Mouse (Mus musculus) heart, embryonic 12.5 days (tissue): ENCODE data around the gene Tbc1d7. TPM values are rescaled to one million over a fixed set of nuclear protein-coding genes. Genes with fewer than 3 reads are reported as not detected.
A peak's percentile ranks its signal among the peaks of the same experiment; 100 is the strongest.

ENCODE experiments used
- ATAC-seq: fragments of 200-750 bp; cut with Nextera tagmentation; 2 replicates; pipeline ENCODE4 v1.8.0; 2017; ENCODE audit warnings: moderate TSS enrichment, moderate library complexity; ENCODE audit not compliant: insufficient number of reproducible peaks, low FRiP score
- H3K27ac ChIP-seq: fragments of 300-500 bp; sonication (generic); 2 replicates; pipeline ENCODE4 v1.5.1; 2016; ENCODE audit warnings: mild to moderate bottlenecking, moderate library complexity; ENCODE audit not compliant: poor library complexity, severe bottlenecking
- H3K27me3 ChIP-seq: fragments of 300-500 bp; sonication (generic); replicated peaks from 2 replicates; pipeline ENCODE4 v1.6.1; 2016; ENCODE audit warnings: mild to moderate bottlenecking, moderate library complexity
- H3K36me3 ChIP-seq: fragments of 300-500 bp; sonication (generic); 2 replicates; pipeline ENCODE4 v1.6.1; 2016; ENCODE audit warnings: mild to moderate bottlenecking, moderate library complexity
- H3K4me1 ChIP-seq: fragments of 300-500 bp; sonication (generic); replicated peaks from 2 replicates; pipeline ENCODE4 v1.6.1; 2016; ENCODE audit warnings: mild to moderate bottlenecking
- H3K4me2 ChIP-seq: fragments of 300-500 bp; sonication (generic); 2 replicates; pipeline ENCODE4 v1.6.1; 2016; ENCODE audit warnings: mild to moderate bottlenecking, moderate library complexity
- H3K4me3 ChIP-seq: fragments of 300-500 bp; sonication (generic); 2 replicates; pipeline ENCODE4 v1.5.1; 2016; ENCODE audit warnings: mild to moderate bottlenecking
- H3K9ac ChIP-seq: fragments of 300-500 bp; sonication (generic); 2 replicates; pipeline ENCODE4 v1.6.1; 2016; ENCODE audit warnings: mild to moderate bottlenecking, moderate library complexity
- H3K9me3 ChIP-seq: fragments of 300-500 bp; sonication (generic); replicated peaks from 2 replicates; pipeline ENCODE4 v1.6.1; 2016; ENCODE audit warnings: mild to moderate bottlenecking, moderate library complexity
- WGBS: fragments of 180-500 bp; shearing (Covaris S2); methylation state at CpG from one replicate; pipeline ENCODE4 v1.1.7; 2016; 5-methylcytosine and 5-hydroxymethylcytosine counted together
- polyA plus RNA-seq: library from polyadenylated mRNA; unstranded; fragments of >200 nt; fragmentation: Nextera tagmentation; extraction: Ambion mirVana; gene quantifications from 2 replicates; pipeline ENCODE4 v1.2.1, GENCODE M21; 2016

The Tbc1d7 gene
- 50.9 and 52.3 TPM in 2 replicates for polyA plus RNA-seq

DNA sequence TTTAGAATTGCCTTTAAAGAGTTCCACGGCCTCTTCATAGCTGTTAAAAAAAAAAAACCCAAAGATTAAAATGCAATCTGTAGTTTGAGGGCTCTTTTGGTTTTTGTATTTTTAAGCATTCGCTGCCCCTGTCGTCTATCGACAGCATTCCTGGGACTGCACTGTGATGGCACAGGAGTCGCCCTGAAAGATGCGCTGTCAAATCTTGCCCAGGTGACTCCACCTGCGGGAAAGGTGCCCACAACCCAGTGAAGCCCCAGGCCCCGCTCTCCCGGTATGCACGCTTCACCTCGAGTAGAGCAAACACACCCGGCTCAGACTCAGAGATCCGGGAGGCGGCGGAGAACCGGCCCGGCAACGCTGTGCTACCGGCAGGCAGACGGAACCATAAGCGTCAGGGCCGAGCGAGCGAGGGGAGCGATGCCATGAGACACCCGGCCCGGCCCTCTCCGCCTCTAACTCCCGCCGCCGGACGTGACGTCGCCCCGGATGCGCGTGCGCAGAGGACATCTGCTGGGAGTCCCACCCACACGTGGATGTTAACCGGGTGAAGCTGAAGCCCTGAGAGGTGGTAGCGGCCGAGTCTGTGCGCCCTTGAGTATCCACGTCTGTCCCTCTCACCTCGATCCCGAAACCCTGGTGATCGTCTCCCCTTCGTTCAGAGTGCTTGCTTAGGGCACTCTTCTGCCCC is at the start of gene Tbc1d7:
TSS of gene Tbc1d7 (minus strand) at position 482 of the 691 bp plus-strand sequence.
- H3K9ac ChIP-seq = peak within 1 kb of the TSS; percentile 92
- H3K4me2 ChIP-seq = peak within 1 kb of the TSS; percentile 73
- no peaks in the 10 kb centered on the region for H3K27me3 ChIP-seq
- H3K27ac ChIP-seq = peak within 1 kb of the TSS; percentile 72
- no peaks in the 10 kb centered on the region for H3K9me3 ChIP-seq
- H3K4me3 ChIP-seq = peak within 1 kb of the TSS; percentile 91
- peaks cover 6% of the 10 kb centered on the region for H3K4me1 ChIP-seq
- WGBS = under 1% methylated on average over 48 of the region's 48 CpGs
- H3K36me3 ChIP-seq = peaks cover 17% of the 10 kb centered on the region
- peak; percentile 93 for ATAC-seq

DNA sequence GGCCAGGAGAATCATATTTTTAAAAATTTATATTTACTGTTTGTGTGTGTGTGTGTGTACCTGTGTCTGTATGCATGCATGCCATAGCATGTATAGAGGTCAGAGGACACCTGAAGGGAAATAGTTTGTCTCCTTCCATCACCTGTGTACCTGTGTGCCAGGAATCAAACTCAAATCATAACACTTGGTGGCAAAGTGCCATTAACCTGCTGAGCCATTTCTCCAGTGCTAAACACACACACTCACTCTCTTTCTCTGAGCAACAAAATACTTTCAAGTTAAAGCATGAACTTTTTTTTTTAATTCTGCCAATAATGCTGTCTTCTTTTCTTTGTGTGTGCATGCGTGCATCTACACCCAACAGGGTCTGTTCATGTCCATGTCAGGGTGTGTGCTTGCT is 49.3 kb upstream of the Tbc1d7 start:
- H3K36me3 ChIP-seq = no peaks in the 10 kb centered on the region
- H3K4me1 ChIP-seq = peaks cover 38% of the 10 kb centered on the region
- no peak overlapping the region for H3K9ac ChIP-seq
- H3K4me3 ChIP-seq = no peak overlapping the region
- ATAC-seq = no peak
- no peaks in the 10 kb centered on the region for H3K27me3 ChIP-seq
- H3K9me3 ChIP-seq = peaks cover 6% of the 10 kb centered on the region; the same call in 1 of the 2 replicates
- H3K4me2 ChIP-seq = no peak overlapping the region
- 95% methylated on average over 1 of the region's 1 CpGs for WGBS
- no peak overlapping the region for H3K27ac ChIP-seq

DNA sequence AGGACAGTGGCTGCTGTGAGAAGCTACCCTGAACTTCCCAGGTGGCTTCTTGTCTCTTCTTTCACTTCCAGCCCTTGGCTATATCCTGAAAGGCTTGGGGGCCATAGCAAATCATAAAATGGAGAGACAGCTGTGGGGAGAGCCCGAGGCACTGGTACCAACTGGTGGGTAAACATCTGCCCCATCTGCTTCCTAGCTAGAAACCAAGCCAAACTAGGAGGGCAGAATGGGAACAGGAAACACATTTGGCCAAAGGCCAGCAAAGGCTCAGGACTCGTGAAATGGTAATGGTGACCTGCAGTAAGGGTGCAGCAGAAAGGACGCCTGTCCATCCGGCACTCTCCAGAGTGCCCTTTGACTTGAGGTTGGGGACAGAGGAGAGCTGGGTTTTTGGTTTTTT is 47.5 kb upstream of the Tbc1d7 start:
- Histone ChIP-seq H3K27me3 (no peaks in the 10 kb centered on the region), H3K27ac (no peak overlapping the region)

DNA sequence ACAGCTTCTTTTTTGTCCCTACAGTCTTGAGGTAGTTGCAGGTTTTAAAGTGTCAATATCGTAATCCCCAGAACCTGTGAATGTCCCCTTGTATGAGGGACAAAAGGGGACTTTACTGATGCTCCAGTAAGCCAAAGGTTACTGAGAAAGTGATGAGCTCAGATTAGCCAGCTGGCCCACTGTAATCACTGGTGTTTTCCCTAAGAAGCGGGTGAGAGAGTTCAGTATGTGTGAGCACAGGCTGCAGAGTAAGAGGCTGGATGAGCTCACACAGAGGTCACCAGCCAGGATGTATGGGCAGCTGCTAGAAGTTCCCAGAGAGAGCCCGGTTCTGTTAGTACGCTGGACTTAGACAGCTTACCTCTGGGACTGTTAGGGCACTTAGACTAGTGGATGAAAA is 47.0 kb upstream of the Tbc1d7 start:
- no peak overlapping the region for H3K4me3 ChIP-seq
- H3K9ac ChIP-seq = no peak overlapping the region
- no peak for ATAC-seq
- H3K4me1 ChIP-seq = peaks cover 37% of the 10 kb centered on the region
- no peaks in the 10 kb centered on the region for H3K27me3 ChIP-seq
- no peak overlapping the region for H3K4me2 ChIP-seq
- H3K36me3 ChIP-seq = no peaks in the 10 kb centered on the region
- WGBS = 52% methylated on average over 4 of the region's 4 CpGs
- no peak overlapping the region for H3K27ac ChIP-seq
- H3K9me3 ChIP-seq = no peaks in the 10 kb centered on the region

More for the DNA sequence above, 47.5 kb upstream of the Tbc1d7 start:
- Histone ChIP-seq H3K9ac (no peak overlapping the region), H3K36me3 (no peaks in the 10 kb centered on the region), H3K4me2 (no peak overlapping the region), H3K4me1 (peaks cover 41% of the 10 kb centered on the region), H3K4me3 (no peak overlapping the region), H3K9me3 (no peaks in the 10 kb centered on the region)
- no peak for ATAC-seq
- 62% methylated on average over 4 of the region's 4 CpGs for WGBS

- Histone ChIP-seq H3K27me3 (no peaks in the 10 kb centered on the region), H3K4me2 (no peak overlapping the region), H3K9me3 (no peaks in the 10 kb centered on the region), H3K36me3 (no peaks in the 10 kb centered on the region), H3K4me3 (no peak overlapping the region), H3K4me1 (peaks cover 36% of the 10 kb centered on the region), H3K27ac (no peak overlapping the region), H3K9ac (no peak overlapping the region)
- no peak for ATAC-seq
- 67% methylated on average over 4 of the region's 4 CpGs for WGBS
These were observed 46.4 kb upstream of the Tbc1d7 start for GRCm38 (mm10) chr13:43217686-43218085.

GRCm38 (mm10) chr13:43217059-43217458 is 45.8 kb upstream of the Tbc1d7 start:
- H3K4me2 ChIP-seq = no peak overlapping the region
- H3K9ac ChIP-seq = no peak overlapping the region
- ATAC-seq = no peak
- no peaks in the 10 kb centered on the region for H3K27me3 ChIP-seq
- H3K9me3 ChIP-seq = no peaks in the 10 kb centered on the region
- 65% methylated on average over 8 of the region's 8 CpGs for WGBS
- H3K27ac ChIP-seq = no peak overlapping the region
- H3K36me3 ChIP-seq = no peaks in the 10 kb centered on the region
- peaks cover 42% of the 10 kb centered on the region for H3K4me1 ChIP-seq
- no peak overlapping the region for H3K4me3 ChIP-seq

GRCm38 (mm10) chr13:43215994-43216706 is 44.8 kb upstream of the Tbc1d7 start:
- ATAC-seq = no peak
- no peak overlapping the region for H3K9ac ChIP-seq
- H3K4me1 ChIP-seq = peaks cover 47% of the 10 kb centered on the region
- WGBS = 70% methylated on average over 9 of the region's 9 CpGs
- no peaks in the 10 kb centered on the region for H3K36me3 ChIP-seq
- H3K4me2 ChIP-seq = no peak overlapping the region
- H3K9me3 ChIP-seq = no peaks in the 10 kb centered on the region
- H3K27ac ChIP-seq = no peak overlapping the region
- H3K27me3 ChIP-seq = no peaks in the 10 kb centered on the region
- no peak overlapping the region for H3K4me3 ChIP-seq

GRCm38 (mm10) chr13:43215144-43215993 is 44.1 kb upstream of the Tbc1d7 start:
- H3K4me2 ChIP-seq = peak overlapping the region; percentile 46
- H3K4me1 ChIP-seq = peaks cover 47% of the 10 kb centered on the region
- no peak overlapping the region for H3K27ac ChIP-seq

DNA sequence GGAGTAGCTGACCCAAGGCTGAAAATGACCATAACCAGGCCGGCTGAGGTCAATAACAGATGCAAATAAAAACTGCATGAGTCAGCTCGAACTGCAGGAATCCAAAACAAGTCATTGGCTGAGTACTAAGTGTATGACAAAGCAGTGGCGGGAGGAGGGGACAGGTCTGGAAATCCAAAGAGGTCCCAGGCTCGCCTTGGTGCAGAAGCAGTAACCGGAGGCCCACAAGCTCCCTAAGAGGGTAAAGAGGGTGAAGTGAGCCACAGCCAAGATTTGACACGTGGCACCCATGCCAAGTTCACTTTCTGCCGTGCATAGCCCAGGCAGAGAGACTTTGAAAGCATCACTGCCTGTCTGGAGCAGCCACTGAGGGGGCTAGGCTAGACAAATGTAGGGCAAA is 41.0 kb upstream of the Tbc1d7 start:
- ATAC-seq = no peak
- H3K4me3 ChIP-seq = no peak overlapping the region
- 0 out of 2 replicates have a peak, but pooled peaks cover 3% of the 10 kb centered on the region for H3K9me3 ChIP-seq
- no peaks in the 10 kb centered on the region for H3K36me3 ChIP-seq
- peaks cover 44% of the 10 kb centered on the region for H3K4me1 ChIP-seq
- 53% methylated on average over 7 of the region's 7 CpGs for WGBS
- no peak overlapping the region for H3K4me2 ChIP-seq
- no peak overlapping the region for H3K9ac ChIP-seq
- no peak overlapping the region for H3K27ac ChIP-seq
- H3K27me3 ChIP-seq = no peaks in the 10 kb centered on the region

More at GRCm38 (mm10) chr13:43215144-43215993, 44.1 kb upstream of the Tbc1d7 start:
- Histone ChIP-seq H3K27me3 (no peaks in the 10 kb centered on the region), H3K4me3 (no peak overlapping the region), H3K36me3 (no peaks in the 10 kb centered on the region), H3K9me3 (no peaks in the 10 kb centered on the region), H3K9ac (no peak overlapping the region)
- peak; percentile 27; the same call in 1 of the 2 replicates for ATAC-seq
- WGBS = 23% methylated on average over 19 of the region's 19 CpGs

- H3K27me3 ChIP-seq = no peaks in the 10 kb centered on the region
- 80% methylated on average over 5 of the region's 5 CpGs for WGBS
- no peak overlapping the region for H3K4me3 ChIP-seq
- no peak for ATAC-seq
- H3K36me3 ChIP-seq = no peaks in the 10 kb centered on the region
- H3K4me2 ChIP-seq = no peak overlapping the region
- no peak overlapping the region for H3K9ac ChIP-seq
- 0 out of 2 replicates have a peak, but pooled peaks cover 3% of the 10 kb centered on the region for H3K9me3 ChIP-seq
- H3K4me1 ChIP-seq = peaks cover 43% of the 10 kb centered on the region
- H3K27ac ChIP-seq = no peak overlapping the region
These were observed 39.7 kb upstream of the Tbc1d7 start for GRCm38 (mm10) chr13:43210956-43211355.

GRCm38 (mm10) chr13:43209560-43209959 is 38.3 kb upstream of the Tbc1d7 start:
- no peak overlapping the region for H3K9ac ChIP-seq
- 0 out of 2 replicates have a peak, but pooled peaks cover 3% of the 10 kb centered on the region for H3K9me3 ChIP-seq
- no peaks in the 10 kb centered on the region for H3K36me3 ChIP-seq
- H3K4me1 ChIP-seq = peaks cover 35% of the 10 kb centered on the region
- WGBS = 76% methylated on average over 5 of the region's 5 CpGs
- no peak for ATAC-seq
- H3K4me3 ChIP-seq = no peak overlapping the region
- no peak overlapping the region for H3K27ac ChIP-seq
- no peak overlapping the region for H3K4me2 ChIP-seq
- H3K27me3 ChIP-seq = no peaks in the 10 kb centered on the region
